Mouse (Mus musculus) heart, adult 2 months (tissue): ENCODE measurements at regions not wholly inside any gene's neighbourhood (a gene's known extent, or its start where the extent isn't known, plus 50 kb on each side); places are given as distances from the start of the nearest gene placed in this dataset.

ENCODE experiments used
- CTCF ChIP-seq: fragments of 200-600 bp; IDR thresholded peaks from 2 replicates; pipeline ENCODE4 v1.8.1; 2022; ENCODE audit warnings: antibody characterized with exemption, mild to moderate bottlenecking, moderate library complexity
- POLR2A ChIP-seq: fragments of 200-500 bp; IDR thresholded peaks from 2 replicates; pipeline ENCODE4 v1.6.1; 2011; ENCODE audit warnings: mild to moderate bottlenecking, low read depth, low read length, control low read depth; ENCODE audit not compliant: insufficient read depth

DNA sequence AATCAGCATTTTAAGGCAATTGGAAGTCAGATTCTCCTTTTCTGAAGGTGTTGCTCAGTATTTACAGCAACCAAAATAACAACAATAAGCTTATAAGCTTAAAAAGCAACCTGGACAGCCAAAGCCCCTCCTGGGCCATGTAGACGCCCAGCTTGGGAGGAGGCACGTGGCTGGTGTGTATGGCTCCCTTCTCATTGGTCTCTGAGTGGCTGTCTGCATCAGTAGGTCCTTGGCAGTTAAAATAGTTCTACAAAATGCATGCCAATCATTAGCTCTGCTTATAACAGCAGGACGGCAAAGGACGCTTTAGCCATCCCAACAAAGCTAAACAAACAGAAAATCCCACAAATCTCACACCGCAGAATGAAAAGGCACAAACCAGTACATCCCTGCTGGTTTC lies 51.4 kb upstream of the Nxph1 start:
- TF ChIP-seq POLR2A: no peak
- TF ChIP-seq CTCF: no peak
